33 mouse cellular contexts compared by ENCODE assay signal in the genomic region with DNA sequence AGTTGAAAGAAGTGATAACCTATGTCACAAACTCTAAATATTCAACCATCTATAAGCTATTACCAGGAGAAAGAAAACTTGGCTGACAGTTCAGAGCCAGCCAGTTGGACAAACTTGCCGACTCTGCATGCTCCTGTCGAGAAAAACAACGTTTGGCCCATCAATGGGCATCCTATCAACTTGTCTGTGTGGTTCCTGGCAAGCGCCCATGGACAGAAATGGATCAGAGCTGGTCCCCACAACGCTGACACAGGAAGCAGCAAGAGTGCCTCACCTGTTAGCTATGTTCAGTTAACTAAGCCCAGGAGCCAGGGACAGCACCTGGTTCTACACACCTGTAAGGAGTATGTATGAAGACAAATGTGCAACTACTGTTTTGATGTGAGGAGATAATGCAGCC.
A peak's percentile ranks its signal among the peaks of the same experiment; 100 is the strongest.
DNase-seq lines count a peak whose midpoint lies in the region; ATAC-seq and TF ChIP-seq lines count a peak whose summit lies in the region.
"Had no signal": no experiment of that assay in that cellular context is flagged by ENCODE, and none has a peak within 500 bp of the region (broad histone marks: within the 10 kb centered on the region; RNA-seq: fewer than 3 reads in every experiment).

No protein-coding gene starts in this region.

- peak; percentile 86 for DNase-seq in heart, adult 11 months
- no peak for DNase-seq in heart, adult 9 months (ENCODE audit: low spot score in 2 of 2)
- DNase-seq in brain, adult 2 months (ENCODE audit: low read depth, low spot score): peak; percentile 73
- peak; percentile 81 to 88 for DNase-seq in cerebellum, adult 2 months
- peak; percentile 92 to 96 for DNase-seq in cerebellum, postnatal 14 days
- no peak for DNase-seq in thymus, postnatal 10 days (ENCODE audit: low spot score in 2 of 2)
- DNase-seq in embryonic facial prominence, embryonic 10.5 days (ENCODE audit: low spot score): no peak
- DNase-seq: adrenal gland, adult 8-10 months; embryo, embryonic 11 days; gastrocnemius, adult 2 months; gastrocnemius, postnatal 36 days; heart, adult 2 months; heart, postnatal 10 days; kidney, adult 2 months; lung, embryonic 14.5 days; lung, postnatal 14 days; thymus, adult 2 months had no signal

- 3% methylated on average over 5 of the region's 5 CpGs for WGBS in cerebellum, adult 2 months
- WGBS in hindbrain, embryonic 13.5 days: 84% methylated on average over 5 of the region's 5 CpGs
- 85% methylated on average over 5 of the region's 5 CpGs for WGBS in embryonic facial prominence, embryonic 10.5 days

- H3K4me2 ChIP-seq in hindbrain, embryonic 13.5 days: no peak overlapping the region
- H3K4me2 ChIP-seq: embryonic facial prominence, embryonic 13.5 days; heart, embryonic 13.5 days; intestine, embryonic 15.5 days; limb, embryonic 15.5 days; lung, embryonic 14.5 days; neural tube, embryonic 12.5 days had no signal

- peaks cover 3% of the 10 kb centered on the region for H3K4me1 ChIP-seq in cerebellum, adult 2 months (ENCODE audit: control insufficient read depth, insufficient read depth, low read length)
- H3K4me1 ChIP-seq in hindbrain, embryonic 13.5 days (replicated peaks): peaks cover 42% of the 10 kb centered on the region
- peaks cover 15% of the 10 kb centered on the region for H3K4me1 ChIP-seq in embryonic facial prominence, embryonic 10.5 days
- H3K4me1 ChIP-seq: intestine, embryonic 15.5 days had no signal

- H3K9me3 ChIP-seq in hindbrain, embryonic 13.5 days: no peaks in the 10 kb centered on the region
- no peaks in the 10 kb centered on the region for H3K9me3 ChIP-seq in embryonic facial prominence, embryonic 10.5 days
- H3K9me3 ChIP-seq: embryonic facial prominence, embryonic 13.5 days; forebrain, embryonic 10.5 days; heart, embryonic 13.5 days; intestine, embryonic 15.5 days; limb, embryonic 15.5 days; neural tube, embryonic 12.5 days had no signal

- TF ChIP-seq CTCF in cerebellum, adult 2 months (IDR thresholded peaks at IDR 0.05; ENCODE audit: borderline replicate concordance, insufficient read depth, low read depth, low read length): no peak

- no peak overlapping the region for H3K9ac ChIP-seq in hindbrain, embryonic 13.5 days
- H3K9ac ChIP-seq: embryonic facial prominence, embryonic 13.5 days; heart, embryonic 13.5 days; intestine, embryonic 15.5 days; limb, embryonic 15.5 days; liver, embryonic 14.5 days; lung, embryonic 14.5 days; neural tube, embryonic 12.5 days had no signal

- H3K36me3 ChIP-seq in hindbrain, embryonic 13.5 days: no peaks in the 10 kb centered on the region
- H3K36me3 ChIP-seq in embryonic facial prominence, embryonic 10.5 days (replicated peaks): no peaks in the 10 kb centered on the region
- H3K36me3 ChIP-seq: embryonic facial prominence, embryonic 13.5 days; forebrain, embryonic 10.5 days; heart, embryonic 13.5 days; intestine, embryonic 15.5 days; limb, embryonic 15.5 days; neural tube, embryonic 12.5 days had no signal

- no peak overlapping the region for H3K27ac ChIP-seq in cerebellum, adult 2 months (ENCODE audit: insufficient read depth, low read length)
- no peak overlapping the region for H3K27ac ChIP-seq in hindbrain, embryonic 13.5 days
- H3K27ac ChIP-seq in embryonic facial prominence, embryonic 10.5 days (replicated peaks): no peak overlapping the region
- H3K27ac ChIP-seq: embryonic facial prominence, embryonic 13.5 days; forebrain, embryonic 10.5 days; gastrocnemius, adult 2 months; heart, adult 2 months; heart, embryonic 13.5 days; intestine, embryonic 15.5 days; kidney, postnatal 0 days; left cerebral cortex, adult 2 months; limb, embryonic 15.5 days; liver, embryonic 14.5 days; neural tube, embryonic 12.5 days had no signal

- no peaks in the 10 kb centered on the region for H3K27me3 ChIP-seq in cerebellum, adult 2 months (ENCODE audit: control insufficient read depth, insufficient read depth, low read length)
- H3K27me3 ChIP-seq in hindbrain, embryonic 13.5 days: no peaks in the 10 kb centered on the region
- H3K27me3 ChIP-seq in embryonic facial prominence, embryonic 10.5 days (replicated peaks; ENCODE audit: low read depth, poor library complexity, severe bottlenecking): no peaks in the 10 kb centered on the region
- H3K27me3 ChIP-seq: CH12.LX; embryonic facial prominence, embryonic 13.5 days; heart, embryonic 13.5 days; intestine, embryonic 15.5 days; limb, embryonic 15.5 days; neural tube, embryonic 12.5 days had no signal

- no peak for TF ChIP-seq POLR2A in cerebellum, adult 2 months (IDR thresholded peaks at IDR 0.05; ENCODE audit: borderline replicate concordance, insufficient read depth, low read length)

- no peak overlapping the region for H3K4me3 ChIP-seq in cerebellum, adult 2 months (replicated peaks; ENCODE audit: insufficient read depth, low read depth, low read length)
- no peak overlapping the region for H3K4me3 ChIP-seq in hindbrain, embryonic 13.5 days
- no peak overlapping the region for H3K4me3 ChIP-seq in embryonic facial prominence, embryonic 10.5 days
- H3K4me3 ChIP-seq: embryonic facial prominence, embryonic 13.5 days; forebrain, embryonic 10.5 days; gastrocnemius, adult 2 months; heart, adult 2 months; heart, embryonic 13.5 days; intestine, embryonic 15.5 days; left cerebral cortex, adult 2 months; limb, embryonic 15.5 days; myocyte; neural tube, embryonic 12.5 days had no signal

- ATAC-seq in hindbrain, embryonic 13.5 days (ENCODE audit: low FRiP score): no peak
- ATAC-seq: activated CD4-positive, CD25-positive, alpha-beta regulatory T cell, adult 4 months; forebrain, embryonic 16.5 days; hindbrain, embryonic 16.5 days; intestine, embryonic 15.5 days; midbrain, embryonic 16.5 days had no signal

Comparison
In these comparisons a context has a peak if more than half of its experiments do, and no peak if none do; other contexts are left out.
1. DNase-seq: peak in heart, adult 11 months (single experiment), brain, adult 2 months (single experiment), cerebellum, adult 2 months (2 of 2) and cerebellum, postnatal 14 days (2 of 2); none in heart, adult 9 months (0 of 2), thymus, postnatal 10 days (0 of 2) and embryonic facial prominence, embryonic 10.5 days (single experiment).